18 mouse cellular contexts compared by ENCODE assay signal in the genomic region with DNA sequence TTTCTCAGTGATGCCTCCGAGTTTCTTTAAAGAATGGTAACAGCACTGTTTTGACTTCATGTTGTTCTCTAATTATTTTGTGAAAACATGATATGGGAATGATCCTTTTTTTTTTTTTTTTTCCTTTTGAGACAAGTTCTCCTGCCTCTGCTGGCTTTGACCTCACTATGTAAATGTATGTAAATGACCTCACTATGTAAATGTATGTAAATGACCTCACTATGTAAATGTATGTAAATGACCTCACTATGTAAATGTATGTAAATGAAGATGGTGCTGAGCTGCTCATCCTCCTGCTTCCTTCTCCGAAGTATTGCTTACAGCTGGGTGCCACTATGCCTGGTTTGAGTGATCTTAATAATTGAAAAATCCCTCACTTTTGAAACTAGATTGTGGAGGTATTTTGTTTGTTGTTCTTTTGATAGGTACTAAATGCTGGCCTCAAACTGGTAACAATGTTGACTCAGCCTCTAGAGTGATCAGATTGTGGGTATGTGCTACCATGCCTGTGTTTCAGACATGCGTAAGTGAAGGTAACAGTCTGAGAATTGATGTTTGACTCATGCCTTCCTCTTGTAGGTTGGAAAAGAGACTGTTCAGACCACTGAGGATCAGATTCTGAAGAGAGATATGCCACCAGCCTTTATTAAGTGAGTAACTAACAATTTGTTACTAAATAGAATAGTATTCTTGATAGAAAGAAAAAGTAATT. TPM values are rescaled to one million over a fixed set of nuclear protein-coding genes. Genes with fewer than 3 reads are reported as not detected.
DNase-seq lines count a peak whose midpoint lies in the region; ATAC-seq and TF ChIP-seq lines count a peak whose summit lies in the region.
"Had no signal": no experiment of that assay in that cellular context is flagged by ENCODE, and none has a peak within 500 bp of the region (broad histone marks: within the 10 kb centered on the region; RNA-seq: fewer than 3 reads in every experiment).

No protein-coding gene starts in this region.

- H3K9me3 ChIP-seq in CH12.LX (replicated peaks; ENCODE audit: low read length) = no peaks in the 10 kb centered on the region
- H3K9me3 ChIP-seq in forebrain, embryonic 14.5 days (replicated peaks; ENCODE audit: control insufficient read depth, low read length) = no peaks in the 10 kb centered on the region
- no peaks in the 10 kb centered on the region for H3K9me3 ChIP-seq in midbrain, embryonic 15.5 days
- H3K9me3 ChIP-seq: limb, embryonic 10.5 days had no signal

- DNase-seq in frontal cortex, postnatal 14 days (ENCODE audit: low spot score in 2 of 2) = no peak
- DNase-seq in CH12.LX (ENCODE audit: extremely low read depth) (peak; percentile 6), MN1 (ENCODE audit: low spot score) (no peak)
- DNase-seq in forebrain, embryonic 14.5 days (ENCODE audit: low spot score) = peak; percentile 63
- DNase-seq in cerebellum, adult 2 months = no peak
- DNase-seq: cerebellum, adult 9-10 months; kidney, adult 18-20 months; kidney, postnatal 36 days; layer of hippocampus, postnatal 36 days; retina, postnatal 1 day; spleen, adult 18-20 months; thymus, postnatal 36 days had no signal

- peak; percentile 87 for ATAC-seq in frontal cortex, adult (ENCODE audit: low TSS enrichment)
- ATAC-seq in forebrain, embryonic 14.5 days = peak; percentile 90
- peak; percentile 65; the same call in 1 of the 2 replicates for ATAC-seq in midbrain, embryonic 15.5 days (replicated peaks)
- ATAC-seq in megakaryocyte, adult 5-6 weeks (ENCODE audit: poor library complexity, severe bottlenecking) = no peak

- no peak for TF ChIP-seq CTCF in CH12.LX (conservative IDR thresholded peaks at IDR 0.05 in 1 of 2, IDR thresholded peaks at IDR 0.05 in 1 of 2; ENCODE audit: low read depth in 2 of 2, low read length in 2 of 2)
- TF ChIP-seq CTCF in cerebellum, adult 2 months (IDR thresholded peaks at IDR 0.05; ENCODE audit: borderline replicate concordance, insufficient read depth, low read depth, low read length) = no peak

- H3K9ac ChIP-seq in CH12.LX (ENCODE audit: insufficient read depth, low read depth) = no peak overlapping the region
- H3K9ac ChIP-seq in forebrain, embryonic 14.5 days (ENCODE audit: low read length) = no peak overlapping the region
- no peak overlapping the region for H3K9ac ChIP-seq in midbrain, embryonic 15.5 days
- H3K9ac ChIP-seq: liver, embryonic 14.5 days had no signal

- 32% methylated on average over 3 of the region's 3 CpGs for WGBS in forebrain, embryonic 14.5 days
- 56% methylated on average over 3 of the region's 3 CpGs for WGBS in midbrain, embryonic 15.5 days
- WGBS in cerebellum, adult 2 months = 80% methylated on average over 3 of the region's 3 CpGs

- H3K27me3 ChIP-seq in CH12.LX (replicated peaks) = no peaks in the 10 kb centered on the region
- no peaks in the 10 kb centered on the region for H3K27me3 ChIP-seq in forebrain, embryonic 14.5 days (replicated peaks; ENCODE audit: control insufficient read depth, insufficient read depth, low read length)
- no peaks in the 10 kb centered on the region for H3K27me3 ChIP-seq in midbrain, embryonic 15.5 days (replicated peaks)
- no peaks in the 10 kb centered on the region for H3K27me3 ChIP-seq in cerebellum, adult 2 months (ENCODE audit: control insufficient read depth, insufficient read depth, low read length)

- H3K79me2 ChIP-seq in CH12.LX (replicated peaks; ENCODE audit: control insufficient read depth, extremely low read depth, insufficient read depth, poor library complexity, severe bottlenecking) = no peaks in the 10 kb centered on the region

- TF ChIP-seq EP300 in CH12.LX (IDR thresholded peaks at IDR 0.05; ENCODE audit: low read length) = no peak

- TF ChIP-seq RAD21 in CH12.LX (IDR thresholded peaks at IDR 0.05; ENCODE audit: low read depth, low read length) = no peak

- H3K36me3 ChIP-seq in CH12.LX (replicated peaks in 1 of 2; ENCODE audit: control insufficient read depth in 1 of 2, insufficient read depth in 1 of 2, low read length in 1 of 2) = no peaks in the 10 kb centered on the region
- H3K36me3 ChIP-seq in forebrain, embryonic 14.5 days (ENCODE audit: control insufficient read depth, insufficient read depth, low read length) = no peaks in the 10 kb centered on the region
- H3K36me3 ChIP-seq in midbrain, embryonic 15.5 days (replicated peaks) = no peaks in the 10 kb centered on the region
- H3K36me3 ChIP-seq: limb, embryonic 10.5 days had no signal

- peaks cover 5 to 23% of the 10 kb centered on the region in 2 experiments; a peak in 3 of 4 replicates for H3K4me1 ChIP-seq in CH12.LX (ENCODE audit: control insufficient read depth in 1 of 2, insufficient read depth in 2 of 2)
- H3K4me1 ChIP-seq in forebrain, embryonic 14.5 days (ENCODE audit: control insufficient read depth, insufficient read depth, low read length) = peaks cover 26% of the 10 kb centered on the region
- peaks cover 4% of the 10 kb centered on the region; the same call in 1 of the 2 replicates for H3K4me1 ChIP-seq in midbrain, embryonic 15.5 days
- H3K4me1 ChIP-seq in cerebellum, adult 2 months (ENCODE audit: control insufficient read depth, insufficient read depth, low read length) = peaks cover 3% of the 10 kb centered on the region; the same call in 1 of the 2 replicates

- no peak for TF ChIP-seq POLR2A in CH12.LX (IDR thresholded peaks at IDR 0.05; ENCODE audit: low read depth, low read length)
- no peak for TF ChIP-seq POLR2A in cerebellum, adult 2 months (IDR thresholded peaks at IDR 0.05; ENCODE audit: borderline replicate concordance, insufficient read depth, low read length)

- H3K4me2 ChIP-seq in CH12.LX (ENCODE audit: insufficient read depth, low read depth, poor library complexity, severe bottlenecking) = no peak overlapping the region
- H3K4me2 ChIP-seq in forebrain, embryonic 14.5 days (ENCODE audit: low read length) = no peak overlapping the region
- H3K4me2 ChIP-seq in midbrain, embryonic 15.5 days = no peak overlapping the region

- H3K27ac ChIP-seq in CH12.LX (ENCODE audit: insufficient read depth, low read depth) = no peak overlapping the region
- no peak overlapping the region for H3K27ac ChIP-seq in forebrain, embryonic 14.5 days (ENCODE audit: low read depth, low read length)
- H3K27ac ChIP-seq in midbrain, embryonic 15.5 days = peak overlapping the region; percentile 42
- no peak overlapping the region for H3K27ac ChIP-seq in cerebellum, adult 2 months (ENCODE audit: insufficient read depth, low read length)
- H3K27ac ChIP-seq: limb, embryonic 10.5 days; liver, embryonic 14.5 days; macrophage had no signal

- dilution Hi-C loops in CH12.LX (cut with MboI; ENCODE audit: extremely low pct_ligation_motif_present, extremely low pct_unique_long_range_greater_than_20kb, low sequenced_read_pairs) = no loop called here

- in situ Hi-C loops in CH12.LX (cut with MboI; ENCODE audit: low pct_ligation_motif_present, low pct_unique_long_range_greater_than_20kb, low sequenced_read_pairs) = no loop called here

- H3K4me3 ChIP-seq in CH12.LX (replicated peaks in 1 of 3; ENCODE audit: low read depth in 2 of 3, low read length in 2 of 3, poor library complexity in 1 of 3) = no peak overlapping the region
- H3K4me3 ChIP-seq in forebrain, embryonic 14.5 days (ENCODE audit: low read depth, low read length) = no peak overlapping the region
- H3K4me3 ChIP-seq in midbrain, embryonic 15.5 days = no peak overlapping the region
- H3K4me3 ChIP-seq in cerebellum, adult 2 months (replicated peaks; ENCODE audit: insufficient read depth, low read depth, low read length) = no peak overlapping the region
- H3K4me3 ChIP-seq: limb, embryonic 10.5 days had no signal

TF ChIP-seq in CH12.LX, 34 proteins besides CTCF, POLR2A, EP300 and RAD21:
- no peak for TF ChIP-seq ZMIZ1 (IDR thresholded peaks at IDR 0.05; ENCODE audit: low read depth, low read length)
- no peak for TF ChIP-seq TCF12 (IDR thresholded peaks at IDR 0.05; ENCODE audit: low read depth, low read length)
- TF ChIP-seq GABPA (IDR thresholded peaks at IDR 0.05; ENCODE audit: insufficient replicate concordance, low read depth, low read length) = no peak
- TF ChIP-seq HCFC1 (IDR thresholded peaks at IDR 0.05; ENCODE audit: low read depth, low read length) = no peak
- no peak for TF ChIP-seq JUND (conservative IDR thresholded peaks at IDR 0.05; ENCODE audit: low read depth, low read length)
- TF ChIP-seq MAFK (IDR thresholded peaks at IDR 0.05; ENCODE audit: insufficient replicate concordance, low read length) = no peak
- TF ChIP-seq ETS1 (conservative IDR thresholded peaks at IDR 0.05; ENCODE audit: low read depth, low read length) = no peak
- TF ChIP-seq CHD1 (IDR thresholded peaks at IDR 0.05; ENCODE audit: low read depth, low read length) = no peak
- no peak for TF ChIP-seq SMC3 (IDR thresholded peaks at IDR 0.05; ENCODE audit: low read depth, low read length)
- no peak for TF ChIP-seq PAX5 (IDR thresholded peaks at IDR 0.05; ENCODE audit: low read length)
- TF ChIP-seq TBP (conservative IDR thresholded peaks at IDR 0.05; ENCODE audit: low read depth, low read length) = no peak
- TF ChIP-seq NELFE (IDR thresholded peaks at IDR 0.05; ENCODE audit: low read depth, low read length) = no peak
- TF ChIP-seq MAZ (IDR thresholded peaks at IDR 0.05; ENCODE audit: low read depth, low read length) = no peak
- no peak for TF ChIP-seq E2F4 (IDR thresholded peaks at IDR 0.05; ENCODE audit: insufficient replicate concordance, low read depth, low read length)
- no peak for TF ChIP-seq ELF1 (IDR thresholded peaks at IDR 0.05; ENCODE audit: low read depth, low read length)
- no peak for TF ChIP-seq MYC (IDR thresholded peaks at IDR 0.05; ENCODE audit: low read depth, low read length)
- TF ChIP-seq MAX (IDR thresholded peaks at IDR 0.05; ENCODE audit: low read length) = no peak
- no peak for TF ChIP-seq CHD2 (IDR thresholded peaks at IDR 0.05; ENCODE audit: low read length)
- no peak for TF ChIP-seq SIN3A (IDR thresholded peaks at IDR 0.05; ENCODE audit: low read length)

RNA-seq across cellular contexts. Expression of a gene that starts 37.9 kb away (rescaled TPM):
- total RNA-seq in CH12.LX (2012; rRNA removed) = 2.1 and 2.6 TPM in 2 replicates
- 3.9 and 4.6 TPM in 2 replicates for total RNA-seq in CH12.LX (2014; rRNA removed)
- 4.5 and 7.1 TPM in 2 replicates for polyA plus RNA-seq in CH12.LX (2012; ENCODE audit: insufficient read length, low read depth)
- 8.4 and 9.3 TPM in 2 replicates for polyA plus RNA-seq in forebrain, embryonic 14.5 days (2014; fragmentation: Nextera tagmentation; extraction: Ambion mirVana)
- polyA plus RNA-seq in midbrain, embryonic 15.5 days (2015; fragmentation: Nextera tagmentation; extraction: Ambion mirVana) = 12.2 and 12.8 TPM in 2 replicates
- 23.9 and 26.7 TPM in 2 replicates for polyA plus RNA-seq in cerebellum, adult 2 months (2012; rRNA removed)
- total RNA-seq in megakaryocyte, adult 5-6 weeks (2015) = 149 and 152 TPM in 2 replicates
- 117 and 128 TPM in 2 replicates for total RNA-seq in megakaryocyte, adult 5-6 weeks (2017)

Comparison
In these comparisons a context has a peak if more than half of its experiments do, and no peak if none do; other contexts are left out.
1. DNase-seq: peak in CH12.LX (single experiment) and forebrain, embryonic 14.5 days (single experiment); none in frontal cortex, postnatal 14 days (0 of 2), cerebellum, adult 2 months (0 of 2) and MN1 (single experiment).